Mouse (Mus musculus) limb, embryonic 10.5 days (tissue): Measurements from ENCODE around the gene Naa50. TPM values are rescaled to one million over a fixed set of nuclear protein-coding genes. Genes with fewer than 3 reads are reported as not detected.

Experiments used
- DNase-seq: peaks from one replicate; pipeline ENCODE4 v3.0.0-alpha.2; 2017; ENCODE audit warnings: low spot score
- H3K27ac ChIP-seq: fragments of 300-500 bp; sonication (generic); 2 replicates; pipeline ENCODE4 v1.5.1; 2016; ENCODE audit warnings: mild to moderate bottlenecking
- H3K27me3 ChIP-seq: fragments of 300-500 bp; sonication (generic); 2 replicates; pipeline ENCODE4 v1.6.1; 2016; ENCODE audit warnings: low read depth, mild to moderate bottlenecking; ENCODE audit not compliant: poor library complexity, severe bottlenecking
- H3K36me3 ChIP-seq: fragments of 300-500 bp; sonication (generic); 2 replicates; pipeline ENCODE4 v1.6.1; 2016; ENCODE audit warnings: mild to moderate bottlenecking, moderate library complexity
- H3K4me1 ChIP-seq: fragments of 300-500 bp; sonication (generic); 2 replicates; pipeline ENCODE4 v1.6.1; 2016
- H3K4me3 ChIP-seq: fragments of 300-500 bp; sonication (generic); 2 replicates; pipeline ENCODE4 v1.5.1; 2016; ENCODE audit warnings: mild to moderate bottlenecking, moderate library complexity
- H3K9me3 ChIP-seq: fragments of 300-500 bp; sonication (generic); replicated peaks from 2 replicates; pipeline ENCODE4 v1.6.1; 2016; ENCODE audit warnings: mild to moderate bottlenecking
- WGBS: fragments of 180-500 bp; shearing (Covaris S2); methylation state at CpG from one replicate; pipeline ENCODE4 v1.1.7; 2016; 5-methylcytosine and 5-hydroxymethylcytosine counted together
- polyA plus RNA-seq: library from polyadenylated mRNA; unstranded; fragments of >200 nt; fragmentation: Nextera tagmentation; extraction: Ambion mirVana; gene quantifications from 2 replicates; pipeline ENCODE4 v1.2.1, GENCODE M21; 2016

Gene Naa50
- polyA plus RNA-seq, 1 experiment from 2014 or later: 138 TPM

- 96% methylated on average over 7 of the region's 7 CpGs for WGBS
- H3K27ac ChIP-seq: no peak overlapping the region
- H3K27me3 ChIP-seq: no peaks in the 10 kb centered on the region
- DNase-seq: no peak
- H3K4me3 ChIP-seq: no peak overlapping the region
- no peaks in the 10 kb centered on the region for H3K4me1 ChIP-seq
- H3K36me3 ChIP-seq: peaks cover 57% of the 10 kb centered on the region
- H3K9me3 ChIP-seq: no peaks in the 10 kb centered on the region
Measured at GRCm38 (mm10) chr16:44159325-44159724, 19.7 kb downstream of the Naa50 start.

GRCm38 (mm10) chr16:44163831-44164230 lies 24.2 kb downstream of the Naa50 start:
- H3K36me3 ChIP-seq: peaks cover 35% of the 10 kb centered on the region
- H3K4me3 ChIP-seq: no peak overlapping the region
- no peak for DNase-seq
- no peaks in the 10 kb centered on the region for H3K9me3 ChIP-seq
- no peaks in the 10 kb centered on the region for H3K27me3 ChIP-seq
- 88% methylated on average over 2 of the region's 2 CpGs for WGBS
- H3K27ac ChIP-seq: no peak overlapping the region
- H3K4me1 ChIP-seq: no peaks in the 10 kb centered on the region

GRCm38 (mm10) chr16:44165182-44165581 lies 25.6 kb downstream of the Naa50 start:
- DNase-seq: no peak
- Histone ChIP-seq H3K27ac (no peak overlapping the region), H3K4me1 (no peaks in the 10 kb centered on the region), H3K36me3 (peaks cover 21% of the 10 kb centered on the region), H3K4me3 (no peak overlapping the region), H3K27me3 (no peaks in the 10 kb centered on the region), H3K9me3 (no peaks in the 10 kb centered on the region)
- WGBS: 62% methylated on average over 3 of the region's 3 CpGs

- Histone ChIP-seq H3K4me3 (no peak overlapping the region), H3K36me3 (no peaks in the 10 kb centered on the region), H3K9me3 (no peaks in the 10 kb centered on the region), H3K4me1 (peaks cover 5% of the 10 kb centered on the region; the same call in 1 of the 2 replicates), H3K27me3 (no peaks in the 10 kb centered on the region), H3K27ac (no peak overlapping the region)
- DNase-seq: no peak
- 89% methylated on average over 4 of the region's 4 CpGs for WGBS
Measured at GRCm38 (mm10) chr16:44168990-44169389, 29.4 kb downstream of the Naa50 start.

- Histone ChIP-seq H3K27me3 (no peaks in the 10 kb centered on the region), H3K36me3 (no peaks in the 10 kb centered on the region), H3K27ac (peak overlapping the region; percentile 99), H3K4me1 (peaks cover 17% of the 10 kb centered on the region; the same call in 1 of the 2 replicates), H3K9me3 (no peaks in the 10 kb centered on the region), H3K4me3 (peak overlapping the region; percentile 91)
- DNase-seq: peak; percentile 43
- under 1% methylated on average over 26 of the region's 26 CpGs for WGBS
Measured at GRCm38 (mm10) chr16:44172297-44173154, 32.9 kb downstream of the Naa50 start.

GRCm38 (mm10) chr16:44173155-44173941 lies 33.7 kb downstream of the Naa50 start, which contains the start of gene Usf3:
Usf3 (plus strand) TSS chr16:44173246.
- WGBS: under 1% methylated on average over 66 of the region's 77 CpGs
- Histone ChIP-seq H3K27me3 (no peaks in the 10 kb centered on the region), H3K4me3 (peak within 1 kb of the TSS; percentile 91), H3K4me1 (peaks cover 17% of the 10 kb centered on the region; the same call in 1 of the 2 replicates), H3K9me3 (no peaks in the 10 kb centered on the region), H3K27ac (peak within 1 kb of the TSS; percentile 99), H3K36me3 (no peaks in the 10 kb centered on the region)
- peak; percentile 96 for DNase-seq

- Histone ChIP-seq H3K4me3 (peak overlapping the region; percentile 91), H3K27me3 (no peaks in the 10 kb centered on the region), H3K27ac (peak overlapping the region; percentile 99), H3K4me1 (peaks cover 17% of the 10 kb centered on the region; the same call in 1 of the 2 replicates), H3K9me3 (no peaks in the 10 kb centered on the region), H3K36me3 (no peaks in the 10 kb centered on the region; the same call in 1 of the 2 replicates)
- WGBS: 23% methylated on average over 7 of the region's 7 CpGs
- DNase-seq: no peak
Measured at GRCm38 (mm10) chr16:44173966-44174530, 34.4 kb downstream of the Naa50 start.

- no peak for DNase-seq
- no peak overlapping the region for H3K27ac ChIP-seq
- 69% methylated on average over 1 of the region's 1 CpGs for WGBS
- H3K9me3 ChIP-seq: no peaks in the 10 kb centered on the region
- peaks cover 17% of the 10 kb centered on the region; the same call in 1 of the 2 replicates for H3K4me1 ChIP-seq
- peaks cover 4% of the 10 kb centered on the region; the same call in 1 of the 2 replicates for H3K36me3 ChIP-seq
- H3K4me3 ChIP-seq: no peak overlapping the region
- no peaks in the 10 kb centered on the region for H3K27me3 ChIP-seq
Measured at GRCm38 (mm10) chr16:44175001-44175400, 35.4 kb downstream of the Naa50 start.

- no peak overlapping the region for H3K27ac ChIP-seq
- no peaks in the 10 kb centered on the region for H3K9me3 ChIP-seq
- H3K36me3 ChIP-seq: peaks cover 13% of the 10 kb centered on the region
- no peaks in the 10 kb centered on the region for H3K27me3 ChIP-seq
- whole genome bisulfite sequencing: 93% methylated on average over 2 of the region's 2 CpGs
- peaks cover 17% of the 10 kb centered on the region; the same call in 1 of the 2 replicates for H3K4me1 ChIP-seq
- DNase-seq: no peak
- H3K4me3 ChIP-seq: no peak overlapping the region
Measured at GRCm38 (mm10) chr16:44176511-44176910, 36.9 kb downstream of the Naa50 start.

- Histone ChIP-seq H3K4me3 (no peak overlapping the region), H3K36me3 (peaks cover 19% of the 10 kb centered on the region), H3K27me3 (no peaks in the 10 kb centered on the region), H3K27ac (no peak overlapping the region), H3K9me3 (no peaks in the 10 kb centered on the region), H3K4me1 (peaks cover 15% of the 10 kb centered on the region; the same call in 1 of the 2 replicates)
- no peak for DNase-seq
- 31% methylated on average over 1 of the region's 1 CpGs for WGBS
Measured at GRCm38 (mm10) chr16:44178555-44178954, 38.9 kb downstream of the Naa50 start.

GRCm38 (mm10) chr16:44182597-44182996 lies 43.0 kb downstream of the Naa50 start:
- Histone ChIP-seq H3K27me3 (no peaks in the 10 kb centered on the region), H3K4me1 (no peaks in the 10 kb centered on the region; the same call in 1 of the 2 replicates), H3K36me3 (peaks cover 21% of the 10 kb centered on the region), H3K9me3 (no peaks in the 10 kb centered on the region), H3K4me3 (no peak overlapping the region), H3K27ac (no peak overlapping the region)
- WGBS: 94% methylated on average over 1 of the region's 1 CpGs
- no peak for DNase-seq

GRCm38 (mm10) chr16:44184769-44185168 lies 45.1 kb downstream of the Naa50 start:
- H3K36me3 ChIP-seq: peaks cover 27% of the 10 kb centered on the region
- no peak for DNase-seq
- H3K4me1 ChIP-seq: no peaks in the 10 kb centered on the region; the same call in 1 of the 2 replicates
- H3K27me3 ChIP-seq: no peaks in the 10 kb centered on the region
- no peak overlapping the region for H3K27ac ChIP-seq
- 76% methylated on average over 3 of the region's 3 CpGs for WGBS
- H3K4me3 ChIP-seq: no peak overlapping the region
- no peaks in the 10 kb centered on the region; the same call in 1 of the 2 replicates for H3K9me3 ChIP-seq
